In the genomic region with DNA sequence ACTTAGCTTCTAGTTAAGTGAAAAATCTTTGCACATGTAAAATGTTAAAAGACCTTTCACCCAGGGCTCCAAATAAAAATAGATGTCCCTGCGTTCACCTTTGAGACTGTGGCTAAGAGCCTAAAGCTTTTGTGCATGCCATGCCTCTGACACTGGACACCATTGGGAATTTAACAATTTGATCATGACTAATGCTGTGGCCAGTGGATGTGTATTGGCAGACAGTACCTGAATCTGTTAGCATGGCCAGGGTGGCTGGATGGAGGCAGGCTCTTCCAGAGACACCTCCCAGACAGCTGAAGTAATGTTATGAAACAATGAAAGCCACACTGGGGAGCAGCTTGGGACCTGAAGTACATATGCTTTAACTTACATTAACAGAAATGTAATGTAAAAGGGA, we compare ENCODE assay signal across 27 mouse cellular contexts. TPM values are rescaled to one million over a fixed set of nuclear protein-coding genes. Genes with fewer than 3 reads are reported as not detected.
A peak's percentile ranks its signal among the peaks of the same experiment; 100 is the strongest.
DNase-seq lines count a peak whose midpoint lies in the region; ATAC-seq lines count a peak whose summit lies in the region.
"Had no signal": no experiment of that assay in that cellular context is flagged by ENCODE, and none has a peak within 500 bp of the region (broad histone marks: within the 10 kb centered on the region; RNA-seq: fewer than 3 reads in every experiment).

No protein-coding gene starts in this region.

- no peak overlapping the region for H3K4me2 ChIP-seq in neural tube, embryonic 15.5 days
- H3K4me2 ChIP-seq: embryonic facial prominence, embryonic 13.5 days; embryonic facial prominence, embryonic 15.5 days; forebrain, embryonic 12.5 days had no signal

- no peak overlapping the region for H3K27ac ChIP-seq in neural tube, embryonic 15.5 days (replicated peaks)
- H3K27ac ChIP-seq: embryonic facial prominence, embryonic 13.5 days; embryonic facial prominence, embryonic 15.5 days; forebrain, embryonic 10.5 days; forebrain, embryonic 12.5 days had no signal

- WGBS in neural tube, embryonic 15.5 days = 84% methylated on average over 1 of the region's 1 CpGs

- peak; percentile 46 for DNase-seq in 3134 (ENCODE audit: extremely low read depth, insufficient read length, low spot score)
- DNase-seq in 3T3-L1 (ENCODE audit: low read depth, low spot score) = peak; percentile 74
- DNase-seq in adipocyte (ENCODE audit: low spot score) = peak; percentile 21
- DNase-seq in embryo, embryonic 10.5 days (ENCODE audit: low spot score) = no peak
- DNase-seq in cerebellum, adult 9-10 months = no peak
- DNase-seq: adrenal gland, adult 2 months; adrenal gland, postnatal 10 days; adrenal gland, postnatal 25 days; cerebellum, adult 11 months; cerebellum, adult 18-20 months; cerebellum, adult 8-10 months; cerebellum, postnatal 10 days; cerebellum, postnatal 25 days; embryo, embryonic 11 days had no signal

- H3K9me3 ChIP-seq in neural tube, embryonic 15.5 days (replicated peaks) = no peaks in the 10 kb centered on the region
- H3K9me3 ChIP-seq: embryonic facial prominence, embryonic 13.5 days; embryonic facial prominence, embryonic 15.5 days; forebrain, embryonic 10.5 days; forebrain, embryonic 12.5 days had no signal

- H3K27me3 ChIP-seq in neural tube, embryonic 15.5 days (replicated peaks) = peaks cover 42% of the 10 kb centered on the region

- no peaks in the 10 kb centered on the region for H3K36me3 ChIP-seq in neural tube, embryonic 15.5 days
- H3K36me3 ChIP-seq: embryonic facial prominence, embryonic 13.5 days; embryonic facial prominence, embryonic 15.5 days; forebrain, embryonic 10.5 days; forebrain, embryonic 12.5 days had no signal

- H3K9ac ChIP-seq in neural tube, embryonic 15.5 days (replicated peaks) = no peak overlapping the region
- H3K9ac ChIP-seq: embryonic facial prominence, embryonic 13.5 days; embryonic facial prominence, embryonic 15.5 days; forebrain, embryonic 12.5 days had no signal

- H3K4me1 ChIP-seq in neural tube, embryonic 15.5 days = peaks cover 6% of the 10 kb centered on the region

- no peak overlapping the region for H3K4me3 ChIP-seq in neural tube, embryonic 15.5 days (replicated peaks)
- H3K4me3 ChIP-seq: embryonic facial prominence, embryonic 13.5 days; embryonic facial prominence, embryonic 15.5 days; erythroblast, embryonic 14.5 days; forebrain, embryonic 10.5 days; forebrain, embryonic 12.5 days had no signal

- ATAC-seq in neural tube, embryonic 15.5 days (ENCODE audit: low FRiP score) = no peak
- ATAC-seq: activated CD4-positive, CD25-positive, alpha-beta regulatory T cell, adult 4 months; forebrain, embryonic 14.5 days; forebrain, embryonic 16.5 days; Patski had no signal

RNA-seq across cellular contexts. Expression of gene Pou4f2, which starts 6.3 kb away (rescaled TPM):
- 2.4 and 3.3 TPM in 2 replicates for polyA plus RNA-seq in neural tube, embryonic 15.5 days (2015; fragmentation: Nextera tagmentation; extraction: Ambion mirVana)
- polyA plus RNA-seq: activated CD4-positive, CD25-positive, alpha-beta regulatory T cell, adult 4 months; adrenal gland, adult 2 months; C2C12; cortical plate, adult 2 months; embryonic facial prominence, embryonic 15.5 days; erythroblast, embryonic 14.5 days; forebrain, embryonic 10.5 days; forebrain, embryonic 12.5 days; forebrain, embryonic 14.5 days; forebrain, embryonic 16.5 days; frontal cortex, adult 2 months; Patski had no signal

Comparison
In these comparisons a context has a peak if more than half of its experiments do, and no peak if none do; other contexts are left out.
1. DNase-seq: peak in 3134 (single experiment), 3T3-L1 (single experiment) and adipocyte (single experiment); none in embryo, embryonic 10.5 days (single experiment) and cerebellum, adult 9-10 months (single experiment).